Mouse (Mus musculus) kidney, postnatal 14 days (tissue): ENCODE measurements around the gene Pam.

ENCODE experiments used
- DNase-seq: peaks from one replicate; pipeline ENCODE4 v3.0.0; 2022; ENCODE audit warnings: mixed read lengths

Pam gene

GRCm38 (mm10) chr1:97753216-97753615 is 342.2 kb downstream of the Pam start:
- DNase-seq: no peak

DNA sequence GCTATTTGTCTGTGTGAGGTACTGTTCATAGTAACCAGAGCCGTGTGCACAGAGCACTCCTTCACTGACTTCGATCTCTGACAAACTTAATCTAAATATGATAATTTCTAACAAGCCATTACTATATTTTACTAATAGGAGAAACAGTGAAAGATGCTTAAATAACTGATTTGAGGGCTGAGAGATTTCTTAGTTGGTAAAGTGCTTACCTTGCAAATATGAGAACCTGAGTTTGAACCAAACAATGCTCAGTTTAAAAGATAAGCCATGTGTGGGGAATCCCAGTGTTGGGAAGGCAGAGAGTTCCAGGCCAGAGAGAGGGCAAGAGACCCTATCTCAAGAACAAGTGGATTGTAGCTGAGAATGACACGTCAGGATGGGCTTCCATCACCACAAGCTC is 347.3 kb downstream of the Pam start:
- no peak for DNase-seq

DNA sequence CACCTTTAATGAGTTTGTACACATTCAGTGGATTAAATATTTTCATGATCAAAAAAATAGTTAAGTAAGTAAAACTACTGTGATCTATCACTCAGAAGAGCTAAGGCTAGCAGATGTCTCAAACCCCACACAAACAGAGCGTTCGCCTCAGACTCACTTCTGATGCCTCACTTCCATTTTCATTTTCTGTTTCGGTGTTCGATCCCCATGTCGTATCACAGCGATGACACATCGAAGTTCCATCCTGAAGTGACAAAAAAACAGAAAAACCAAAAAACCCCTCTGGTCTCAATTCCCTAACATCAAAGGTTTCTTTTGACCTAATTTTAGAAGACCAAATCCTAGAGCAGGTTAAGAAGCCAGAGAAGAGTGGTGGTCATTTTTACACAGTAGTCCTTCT is 349.2 kb downstream of the Pam start:
- no peak for DNase-seq

- DNase-seq: no peak
Observed at GRCm38 (mm10) chr1:97745712-97746111, 349.7 kb downstream of the Pam start.
